Mouse (Mus musculus) bone marrow, adult 2 months (tissue): Measurements from ENCODE around the gene Plekhg2.

Source experiments
- CTCF ChIP-seq: fragments of 200-500 bp; IDR thresholded peaks from 2 replicates; pipeline ENCODE4 v1.5.1; 2011; ENCODE audit warnings: low read length, control low read depth; ENCODE audit not compliant: control insufficient read depth, insufficient read depth
- POLR2A ChIP-seq: fragments of 200-500 bp; IDR thresholded peaks from 2 replicates; pipeline ENCODE4 v1.6.1; 2011; ENCODE audit warnings: low read depth, mild to moderate bottlenecking, control low read depth, low read length, borderline replicate concordance; ENCODE audit not compliant: control insufficient read depth

GRCm38 (mm10) chr7:28401030-28401429, 28.6 kb upstream of the Plekhg2 start:
- TF ChIP-seq POLR2A (no peak), CTCF (no peak)
